In genomic region chr10:126815730-126816129, GRCm38 (mm10) we compare ENCODE assay signal across 16 mouse cellular contexts.
DNase-seq lines count a peak whose midpoint lies in the region; ATAC-seq and TF ChIP-seq lines count a peak whose summit lies in the region.
"Had no signal": no experiment of that assay in that cellular context is flagged by ENCODE, and none has a peak within 500 bp of the region (broad histone marks: within the 10 kb centered on the region; RNA-seq: fewer than 3 reads in every experiment).

No protein-coding gene starts in this region.

- no peak for TF ChIP-seq CTCF in kidney, adult 2 months (conservative IDR thresholded peaks at IDR 0.05; ENCODE audit: insufficient read depth, insufficient read length, low read depth, low read length)

- no peaks in the 10 kb centered on the region for H3K4me1 ChIP-seq in kidney, adult 2 months (ENCODE audit: control insufficient read depth, insufficient read depth, low read length)
- H3K4me1 ChIP-seq in hindbrain, embryonic 11.5 days (replicated peaks; ENCODE audit: control insufficient read depth, insufficient read depth, low read length) = no peaks in the 10 kb centered on the region
- H3K4me1 ChIP-seq: lung, embryonic 15.5 days had no signal

- TF ChIP-seq POLR2A in kidney, adult 2 months (IDR thresholded peaks at IDR 0.05; ENCODE audit: low read depth, low read length) = no peak

- ATAC-seq in frontal cortex, adult (ENCODE audit: low TSS enrichment) = peak; percentile 83
- ATAC-seq in megakaryocyte, adult 5-6 weeks (ENCODE audit: poor library complexity, severe bottlenecking) = peak; percentile 56
- ATAC-seq in activated CD4-positive, CD25-positive, alpha-beta regulatory T cell, adult 4 months = no peak
- no peak for ATAC-seq in hindbrain, embryonic 11.5 days (ENCODE audit: low FRiP score)
- ATAC-seq: CD4-positive, CD25-positive, alpha-beta regulatory T cell, adult 4 months; liver, embryonic 12.5 days had no signal

- DNase-seq in brain, adult 2 months (ENCODE audit: low read depth, low spot score) = peak; percentile 87
- DNase-seq in layer of hippocampus, postnatal 10 days (ENCODE audit: low spot score in 2 of 2) = peak; percentile 49 to 58
- DNase-seq in kidney, adult 2 months = no peak
- no peak for DNase-seq in gastrocnemius, adult 18-20 months (ENCODE audit: low spot score)
- DNase-seq in hindbrain, embryonic 11.5 days (ENCODE audit: low spot score) = no peak
- DNase-seq: adrenal gland, postnatal 36 days; cerebellum, postnatal 25 days; kidney, adult 9 months; thymus, postnatal 36 days had no signal

- 83% methylated on average over 5 of the region's 5 CpGs for WGBS in kidney, adult 2 months
- 82% methylated on average over 5 of the region's 5 CpGs for WGBS in hindbrain, embryonic 11.5 days

- no peaks in the 10 kb centered on the region for H3K27me3 ChIP-seq in kidney, adult 2 months (replicated peaks; ENCODE audit: control insufficient read depth, insufficient read depth, low read length)
- no peaks in the 10 kb centered on the region for H3K27me3 ChIP-seq in hindbrain, embryonic 11.5 days (ENCODE audit: control insufficient read depth, insufficient read depth, low read length)
- H3K27me3 ChIP-seq: liver, embryonic 12.5 days; lung, embryonic 15.5 days; megakaryocyte, embryonic 14.5 days had no signal

- H3K4me3 ChIP-seq in kidney, adult 2 months (ENCODE audit: insufficient read depth, low read depth, low read length) = no peak overlapping the region
- H3K4me3 ChIP-seq in hindbrain, embryonic 11.5 days (ENCODE audit: low read depth, low read length) = no peak overlapping the region
- H3K4me3 ChIP-seq: liver, embryonic 12.5 days; lung, embryonic 15.5 days; megakaryocyte, embryonic 14.5 days had no signal

- no peaks in the 10 kb centered on the region for H3K36me3 ChIP-seq in kidney, adult 2 months (ENCODE audit: control insufficient read depth, insufficient read depth, low read length)
- H3K36me3 ChIP-seq in hindbrain, embryonic 11.5 days (ENCODE audit: control insufficient read depth, insufficient read depth, low read length) = no peaks in the 10 kb centered on the region
- H3K36me3 ChIP-seq: liver, embryonic 12.5 days; lung, embryonic 15.5 days had no signal

- H3K9ac ChIP-seq in hindbrain, embryonic 11.5 days (ENCODE audit: low read depth, low read length) = no peak overlapping the region
- H3K9ac ChIP-seq: liver, embryonic 12.5 days; lung, embryonic 15.5 days had no signal

- H3K9me3 ChIP-seq in hindbrain, embryonic 11.5 days (ENCODE audit: control insufficient read depth, low read length) = no peaks in the 10 kb centered on the region
- H3K9me3 ChIP-seq: liver, embryonic 12.5 days; lung, embryonic 15.5 days had no signal

- H3K4me2 ChIP-seq in hindbrain, embryonic 11.5 days (replicated peaks; ENCODE audit: low read depth, low read length) = no peak overlapping the region
- H3K4me2 ChIP-seq: liver, embryonic 12.5 days; lung, embryonic 15.5 days had no signal

- H3K27ac ChIP-seq in kidney, adult 2 months (ENCODE audit: insufficient read depth, low read depth, low read length) = no peak overlapping the region
- no peak overlapping the region for H3K27ac ChIP-seq in hindbrain, embryonic 11.5 days (ENCODE audit: low read depth, low read length)
- H3K27ac ChIP-seq: liver, embryonic 12.5 days; lung, embryonic 15.5 days had no signal

Comparison
In these comparisons a context has a peak if more than half of its experiments do, and no peak if none do; other contexts are left out.
1. DNase-seq: peak in brain, adult 2 months (single experiment) and layer of hippocampus, postnatal 10 days (2 of 2); none in kidney, adult 2 months (single experiment), gastrocnemius, adult 18-20 months (single experiment) and hindbrain, embryonic 11.5 days (single experiment).
2. ATAC-seq: peak in frontal cortex, adult (single experiment) and megakaryocyte, adult 5-6 weeks (single experiment); none in activated CD4-positive, CD25-positive, alpha-beta regulatory T cell, adult 4 months (single experiment) and hindbrain, embryonic 11.5 days (single experiment).